Mouse (Mus musculus) testis, adult 2 months (tissue): ENCODE measurements around the gene Caln1.

Source experiments
- CTCF ChIP-seq: fragments of 200-500 bp; IDR thresholded peaks from 2 replicates; pipeline ENCODE4 v1.5.1; 2012; ENCODE audit warnings: low read depth, mild to moderate bottlenecking, inconsistent platforms, low read length, moderate library complexity; ENCODE audit not compliant: control insufficient read depth, insufficient read depth, insufficient replicate concordance
- POLR2A ChIP-seq: fragments of 200-500 bp; IDR thresholded peaks from 2 replicates; pipeline ENCODE4 v1.6.1; 2012; ENCODE audit warnings: low read depth, mild to moderate bottlenecking, inconsistent platforms, low read length, moderate library complexity; ENCODE audit not compliant: control insufficient read depth

GRCm38 (mm10) chr5:130395142-130395541 lies 25.9 kb downstream of the Caln1 start:
- no peak for TF ChIP-seq CTCF
- no peak for TF ChIP-seq POLR2A
